Mouse (Mus musculus): ENCODE data around the gene Nabp2.

The Nabp2 gene

GRCm38 (mm10) chr10:128411211-128412054 is at the start of gene Nabp2, which contains the start of gene Rnf41:
Gene Nabp2 (minus strand): TSS chr10:128411492.
Gene Rnf41 (plus strand): TSS chr10:128411657.
- peak; percentile 100 for DNase-seq

DNA sequence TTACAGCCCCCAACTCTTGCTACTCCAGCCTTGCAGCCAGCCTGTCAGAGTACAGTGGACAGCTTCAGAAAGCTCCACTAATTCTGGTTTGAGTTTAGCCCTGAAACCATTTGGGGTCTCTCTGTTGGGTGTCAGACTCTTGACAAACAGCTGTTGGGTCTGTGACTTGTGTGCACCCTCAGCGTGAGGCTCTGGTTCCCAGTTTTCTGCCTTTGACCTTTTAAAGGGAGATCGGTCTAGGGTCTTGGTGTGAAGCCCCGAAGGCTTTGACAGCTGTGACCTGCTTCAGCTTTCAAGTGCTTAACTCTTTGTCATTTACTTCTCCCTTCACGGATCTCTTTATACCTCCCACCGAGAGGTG is 49.0 kb upstream of the Nabp2 start:
- DNase-seq, result peak; percentile 28

DNA sequence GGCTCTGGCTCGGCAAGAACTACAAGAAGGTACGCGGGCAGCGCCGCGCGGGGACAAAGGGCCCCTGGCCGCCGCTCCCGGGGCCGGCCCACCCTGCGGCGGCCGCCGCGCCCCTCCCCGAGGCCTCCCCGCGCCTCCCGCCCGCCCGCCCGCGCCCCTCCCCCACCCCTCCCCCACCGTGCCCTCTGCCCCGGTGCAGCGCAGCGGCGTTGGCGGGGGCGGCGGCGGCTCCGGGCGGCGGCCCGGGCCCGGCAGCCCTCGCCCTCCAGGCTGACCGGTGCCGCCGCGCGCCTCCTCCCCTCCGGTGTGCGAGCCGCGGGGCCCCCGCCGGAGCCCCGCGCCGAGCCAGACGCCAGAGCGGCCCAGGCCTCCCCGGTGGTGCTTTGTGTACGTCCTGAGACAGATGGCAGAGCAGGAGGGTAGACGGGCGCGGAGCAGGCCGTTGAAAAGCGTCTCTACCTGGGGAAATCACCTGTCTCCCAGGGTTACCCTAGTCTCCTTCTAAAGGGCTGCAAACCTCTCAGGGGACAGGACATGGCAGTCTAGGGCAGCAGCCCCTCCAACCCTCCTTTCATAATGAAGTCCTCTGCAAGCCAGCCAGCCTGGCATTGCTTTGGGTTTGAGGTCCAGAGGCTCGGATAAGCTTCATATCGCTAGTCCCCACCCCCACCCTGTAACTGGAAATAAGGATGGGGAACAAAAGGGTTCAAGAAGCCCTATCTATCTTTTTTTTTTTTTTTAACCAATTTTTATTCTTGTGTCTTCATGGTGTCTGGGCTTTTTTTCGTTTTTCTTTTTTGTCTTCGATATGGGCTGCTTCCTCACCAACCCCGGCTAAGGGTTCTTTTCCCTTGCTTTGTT is 48.3 kb upstream of the Nabp2 start:
- DNase-seq, result peak; percentile 58

DNA sequence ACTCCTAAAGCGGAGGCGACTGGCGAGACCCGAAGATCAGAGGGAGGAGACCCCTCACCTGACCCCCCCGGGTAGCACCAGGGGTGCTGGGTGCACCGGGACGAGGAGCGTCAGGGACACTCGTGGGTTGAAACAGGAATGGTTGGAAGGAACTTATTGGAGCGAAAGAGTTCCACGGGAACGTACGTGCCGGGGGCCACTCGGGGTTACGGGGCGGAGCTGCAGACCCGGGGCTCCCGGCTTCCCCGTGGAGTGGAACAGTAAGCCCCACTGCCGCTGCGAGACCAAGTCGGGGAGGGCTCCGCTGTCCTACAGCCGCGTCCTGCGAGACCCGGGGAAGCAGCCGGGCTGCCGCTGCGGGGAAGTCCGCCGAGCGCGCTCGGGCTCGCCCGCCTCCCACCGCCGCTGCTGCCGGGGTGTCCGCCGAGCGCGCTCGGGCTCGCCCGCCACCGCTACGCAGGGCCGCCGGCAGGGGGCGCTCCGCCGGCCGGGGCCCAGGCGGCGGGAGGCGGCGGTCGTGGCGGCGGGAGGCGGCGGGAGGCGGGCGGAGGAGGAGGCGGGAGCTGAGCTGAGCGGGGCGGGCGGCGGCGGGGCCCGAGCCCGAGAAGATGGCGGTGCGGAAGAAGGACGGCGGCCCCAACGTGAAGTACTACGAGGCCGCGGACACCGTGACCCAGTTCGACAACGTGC is 47.6 kb upstream of the Nabp2 start, which contains the start of gene Smarcc2:
Gene Smarcc2, plus strand, starts transcription at position 530 of the 690 bp plus-strand sequence.
- peak; percentile 90 for DNase-seq

DNA sequence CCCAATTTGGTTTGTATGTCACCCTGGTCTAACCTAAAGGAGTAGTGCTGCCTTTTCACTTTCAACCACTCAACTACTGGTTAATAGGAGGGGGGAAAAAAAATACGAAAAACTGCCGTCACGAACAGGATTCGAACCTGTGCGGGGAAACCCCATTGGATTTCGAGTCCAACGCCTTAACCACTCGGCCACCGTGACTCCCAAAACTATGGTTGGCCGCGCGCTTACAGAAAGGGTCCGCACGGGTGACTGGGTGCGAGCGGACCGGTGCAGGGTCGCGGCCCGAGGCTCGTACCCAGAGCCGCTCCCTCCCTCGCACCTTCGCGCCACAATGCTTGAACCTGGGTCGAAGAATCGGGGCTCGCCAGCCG is 47.0 kb upstream of the Nabp2 start:
- peak; percentile 90 for DNase-seq

GRCm38 (mm10) chr10:128457676-128458075 is 46.4 kb upstream of the Nabp2 start:
- DNase-seq, result no peak

GRCm38 (mm10) chr10:128455280-128455679 is 44.0 kb upstream of the Nabp2 start:
- peak; percentile 89 for DNase-seq

- DNase-seq, result no peak
Observed at GRCm38 (mm10) chr10:128454471-128454870, 43.2 kb upstream of the Nabp2 start.

DNA sequence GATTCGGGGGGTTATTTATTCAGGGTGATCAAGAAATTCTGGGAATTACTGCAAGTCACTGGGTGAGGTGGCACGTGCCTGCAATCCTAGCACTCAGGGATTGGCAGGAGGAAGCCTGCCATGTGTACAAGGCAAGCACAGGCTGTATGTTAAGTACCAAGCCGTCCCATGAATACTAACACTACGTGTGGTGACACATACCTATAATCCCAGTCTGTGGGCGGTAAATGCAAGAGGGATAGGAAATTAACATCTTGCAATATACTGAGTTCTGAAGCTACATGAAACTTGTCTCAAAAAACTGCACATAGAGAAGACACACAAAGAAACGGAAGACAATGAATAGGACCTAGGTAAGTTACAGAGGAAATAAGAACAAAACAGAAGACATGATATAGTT is 39.7 kb upstream of the Nabp2 start:
- no peak for DNase-seq

GRCm38 (mm10) chr10:128445407-128445806 is 34.1 kb upstream of the Nabp2 start:
- no peak for DNase-seq

GRCm38 (mm10) chr10:128444354-128444753 is 33.1 kb upstream of the Nabp2 start:
- DNase-seq, result no peak

GRCm38 (mm10) chr10:128442718-128443117 is 31.4 kb upstream of the Nabp2 start:
- DNase-seq, result no peak

GRCm38 (mm10) chr10:128441324-128442119 is 30.2 kb upstream of the Nabp2 start:
- DNase-seq, result no peak

GRCm38 (mm10) chr10:128440407-128440806 is 29.1 kb upstream of the Nabp2 start:
- DNase-seq, result peak; percentile 35

DNA sequence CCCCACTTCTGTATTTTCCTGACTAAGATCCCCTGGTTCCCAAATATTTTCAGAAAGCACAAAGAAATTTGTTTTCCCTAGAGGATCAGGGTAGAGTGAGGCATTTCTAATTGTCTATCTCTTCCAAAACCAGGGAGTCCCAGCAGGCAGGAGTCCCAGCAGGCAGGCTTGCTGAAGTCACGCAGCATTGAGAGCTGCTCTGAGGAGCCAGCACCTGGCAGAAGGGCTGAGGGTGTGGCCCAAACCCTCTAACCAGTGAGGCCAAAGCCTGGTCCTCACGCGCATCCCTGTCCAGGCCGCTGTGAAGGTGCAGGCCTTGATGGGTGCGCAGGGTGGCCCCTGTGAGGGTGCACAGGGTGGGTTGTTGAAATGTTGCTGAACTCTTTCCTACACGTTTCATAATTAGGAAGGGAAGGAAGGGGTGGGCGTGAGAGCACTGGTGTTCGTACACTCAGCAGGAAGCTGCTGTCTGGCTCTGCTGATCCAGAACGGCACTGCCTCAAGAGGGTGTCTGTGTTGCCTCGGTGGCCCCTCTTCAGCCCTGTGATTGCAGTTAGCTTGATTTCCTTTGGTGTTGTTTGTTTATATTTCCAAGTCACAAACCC is 27.5 kb upstream of the Nabp2 start:
- DNase-seq, result no peak

DNA sequence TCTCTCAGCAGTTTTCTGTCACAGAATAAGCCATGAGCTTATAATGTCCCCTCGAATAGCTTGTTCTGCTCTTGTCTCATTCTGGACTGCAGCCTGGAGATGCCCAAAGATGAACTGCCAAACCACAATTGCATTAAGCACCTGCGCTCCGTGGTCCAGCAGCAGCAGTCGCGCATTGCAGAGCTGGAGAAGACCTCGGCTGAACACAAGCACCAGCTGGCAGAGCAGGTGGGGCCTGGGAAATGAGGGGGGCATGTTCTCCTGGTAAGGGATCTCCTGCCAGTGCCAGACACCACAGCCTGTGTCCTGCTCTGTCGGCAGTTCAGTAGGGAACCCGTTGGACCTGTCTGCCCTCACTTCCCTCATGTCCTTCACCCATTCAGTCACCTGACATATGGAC is 25.1 kb upstream of the Nabp2 start:
- no peak for DNase-seq

- DNase-seq, result no peak
Observed at GRCm38 (mm10) chr10:128435873-128436272, 24.6 kb upstream of the Nabp2 start.

DNA sequence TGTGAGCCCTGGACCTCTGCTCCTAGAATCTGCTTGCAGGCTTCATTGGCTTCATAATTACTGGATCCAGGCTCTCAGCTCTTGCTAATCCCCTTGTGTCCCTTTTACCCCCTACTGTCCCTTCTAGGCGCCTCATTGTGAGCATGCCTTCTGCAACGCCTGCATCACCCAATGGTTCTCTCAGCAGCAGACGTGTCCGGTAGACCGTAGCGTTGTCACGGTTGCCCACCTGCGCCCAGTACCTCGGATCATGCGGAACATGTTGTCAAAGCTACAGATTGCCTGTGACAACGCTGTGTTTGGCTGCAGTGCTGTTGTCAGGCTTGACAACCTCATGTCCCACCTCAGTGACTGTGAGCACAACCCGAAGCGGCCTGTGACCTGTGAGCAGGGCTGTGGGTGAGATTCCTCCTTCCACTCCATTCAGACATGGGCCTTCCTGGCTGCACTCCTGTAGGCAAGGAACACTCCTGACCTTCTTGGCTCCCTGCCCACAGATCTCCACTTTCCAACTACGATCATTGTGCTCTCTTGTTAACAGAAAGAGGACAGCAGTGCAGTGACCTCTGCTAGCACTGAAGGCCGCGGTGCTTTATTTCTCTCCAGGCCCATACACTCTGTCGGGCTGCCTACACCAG is 24.0 kb upstream of the Nabp2 start:
- DNase-seq, result no peak

- no peak for DNase-seq
Observed at GRCm38 (mm10) chr10:128434681-128435080, 23.4 kb upstream of the Nabp2 start.

DNA sequence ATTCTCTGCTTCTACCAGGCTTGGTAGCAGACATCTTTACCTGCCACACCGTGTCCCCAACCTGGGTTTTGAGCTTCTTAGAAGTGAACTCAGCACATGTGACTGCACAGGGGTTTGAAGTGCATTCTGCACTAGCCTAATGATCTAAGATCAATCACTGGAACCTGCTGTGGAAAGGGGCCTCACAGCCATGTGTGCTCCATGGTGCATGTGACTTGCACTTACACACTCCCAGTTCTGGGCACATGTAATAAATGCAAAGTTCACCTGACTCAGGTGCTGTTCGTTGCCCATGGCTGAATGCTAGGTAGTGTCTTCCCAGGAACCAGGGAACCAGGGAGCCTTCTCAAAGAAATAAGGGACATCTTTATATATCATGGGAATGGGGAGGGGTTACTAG is 22.1 kb upstream of the Nabp2 start:
- DNase-seq, result no peak

DNA sequence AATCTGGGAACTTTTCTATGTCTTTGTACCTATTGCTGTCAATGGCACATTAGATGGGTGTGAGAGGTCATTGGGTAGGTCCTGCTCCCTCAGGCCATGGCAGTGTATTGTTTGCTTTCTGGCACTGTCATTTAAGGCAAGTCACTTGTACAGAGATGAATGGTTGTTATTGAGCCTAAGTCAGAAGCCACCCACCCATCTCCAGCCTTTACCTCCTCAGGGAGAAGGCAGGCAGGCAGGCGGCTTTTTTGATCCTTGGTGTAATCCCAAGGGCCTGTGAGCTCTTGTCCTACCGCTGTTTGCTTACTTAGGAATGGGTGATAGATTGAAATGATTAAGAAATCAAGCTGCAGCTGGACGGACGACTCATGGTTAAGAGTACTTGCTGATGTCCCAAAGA is 18.2 kb upstream of the Nabp2 start:
- no peak for DNase-seq

Measured in embryo, embryonic 11 days (tissue).